Mouse (Mus musculus): Measurements from ENCODE around the gene Mpv17l2. TPM values are rescaled to one million over a fixed set of nuclear protein-coding genes. Genes with fewer than 3 reads are reported as not detected.

Mpv17l2 gene
- polyA plus RNA-seq, 1 experiment, result not detected

DNA sequence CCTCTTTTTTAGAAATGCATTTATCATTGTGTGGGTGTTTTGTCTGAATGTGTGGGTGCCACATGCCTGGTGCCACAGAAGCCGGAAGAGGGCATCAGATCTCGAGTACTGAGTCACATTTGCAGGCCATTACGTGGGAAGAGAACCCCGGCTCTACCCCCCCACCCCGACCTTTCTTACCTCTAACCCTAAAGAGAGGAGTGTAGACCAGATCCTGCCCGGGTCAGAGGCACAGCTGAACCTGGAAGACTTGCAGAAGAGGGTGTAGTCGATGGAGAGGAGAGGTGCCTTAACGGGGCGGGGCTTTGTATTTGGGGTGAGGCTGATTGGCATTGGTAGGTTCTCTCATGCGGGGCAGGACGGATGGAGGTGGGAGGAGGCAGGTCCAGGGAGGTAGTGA is 15.9 kb downstream of the Mpv17l2 start:
- WGBS, result 44% methylated on average over 11 of the region's 11 CpGs
- TF ChIP-seq POLR2A (IDR thresholded peaks at IDR 0.05; ENCODE audit: insufficient read depth, low read depth, low read length) (no peak), CTCF (IDR thresholded peaks at IDR 0.05; ENCODE audit: insufficient read depth, low read depth, low read length) (no peak)
- H3K27ac ChIP-seq (ENCODE audit: insufficient read depth, low read depth, low read length), result no peak overlapping the region

GRCm38 (mm10) chr8:70743656-70744590 is 16.8 kb downstream of the Mpv17l2 start:
- H3K4me3 ChIP-seq (ENCODE audit: insufficient read depth, low read depth, low read length), result peak overlapping the region; percentile 34
- 6% methylated on average over 48 of the region's 48 CpGs for WGBS
- no peak overlapping the region for H3K27ac ChIP-seq (ENCODE audit: insufficient read depth, low read depth, low read length)
- peaks cover 17% of the 10 kb centered on the region for H3K4me1 ChIP-seq (ENCODE audit: control insufficient read depth, insufficient read depth, low read length)
- TF ChIP-seq CTCF (IDR thresholded peaks at IDR 0.05; ENCODE audit: insufficient read depth, low read depth, low read length), result no peak
- TF ChIP-seq POLR2A (IDR thresholded peaks at IDR 0.05; ENCODE audit: insufficient read depth, low read depth, low read length), result no peak

More for the DNA sequence above, 15.9 kb downstream of the Mpv17l2 start:
- Histone ChIP-seq H3K4me3 (ENCODE audit: insufficient read depth, low read depth, low read length) (no peak overlapping the region), H3K4me1 (ENCODE audit: control insufficient read depth, insufficient read depth, low read length) (peaks cover 18% of the 10 kb centered on the region)

GRCm38 (mm10) chr8:70742981-70743655 is 17.6 kb downstream of the Mpv17l2 start:
- 14% methylated on average over 38 of the region's 38 CpGs for WGBS
- Histone ChIP-seq H3K4me1 (ENCODE audit: control insufficient read depth, insufficient read depth, low read length) (peaks cover 17% of the 10 kb centered on the region), H3K27ac (ENCODE audit: insufficient read depth, low read depth, low read length) (no peak overlapping the region), H3K4me3 (ENCODE audit: insufficient read depth, low read depth, low read length) (peak overlapping the region; percentile 34)
- no peak for TF ChIP-seq CTCF (IDR thresholded peaks at IDR 0.05; ENCODE audit: insufficient read depth, low read depth, low read length)
- no peak for TF ChIP-seq POLR2A (IDR thresholded peaks at IDR 0.05; ENCODE audit: insufficient read depth, low read depth, low read length)

GRCm38 (mm10) chr8:70742176-70742575 is 18.6 kb downstream of the Mpv17l2 start:
- WGBS, result 77% methylated on average over 11 of the region's 11 CpGs
- TF ChIP-seq POLR2A (IDR thresholded peaks at IDR 0.05; ENCODE audit: insufficient read depth, low read depth, low read length), result no peak
- TF ChIP-seq CTCF (IDR thresholded peaks at IDR 0.05; ENCODE audit: insufficient read depth, low read depth, low read length), result no peak
- no peak overlapping the region for H3K4me3 ChIP-seq (ENCODE audit: insufficient read depth, low read depth, low read length)
- H3K27ac ChIP-seq (ENCODE audit: insufficient read depth, low read depth, low read length), result no peak overlapping the region
- peaks cover 17% of the 10 kb centered on the region for H3K4me1 ChIP-seq (ENCODE audit: control insufficient read depth, insufficient read depth, low read length)

- WGBS, result 56% methylated on average over 5 of the region's 5 CpGs
- Histone ChIP-seq H3K27ac (ENCODE audit: insufficient read depth, low read depth, low read length) (no peak overlapping the region), H3K4me1 (ENCODE audit: control insufficient read depth, insufficient read depth, low read length) (peaks cover 17% of the 10 kb centered on the region), H3K4me3 (ENCODE audit: insufficient read depth, low read depth, low read length) (no peak overlapping the region)
- no peak for TF ChIP-seq POLR2A (IDR thresholded peaks at IDR 0.05; ENCODE audit: insufficient read depth, low read depth, low read length)
- TF ChIP-seq CTCF (IDR thresholded peaks at IDR 0.05; ENCODE audit: insufficient read depth, low read depth, low read length), result no peak
These were observed 19.1 kb downstream of the Mpv17l2 start for GRCm38 (mm10) chr8:70741661-70742060.

GRCm38 (mm10) chr8:70738211-70738610 is 22.5 kb downstream of the Mpv17l2 start:
- WGBS, result 74% methylated on average over 3 of the region's 3 CpGs
- Histone ChIP-seq H3K4me3 (ENCODE audit: insufficient read depth, low read depth, low read length) (no peak overlapping the region), H3K27ac (ENCODE audit: insufficient read depth, low read depth, low read length) (no peak overlapping the region), H3K4me1 (ENCODE audit: control insufficient read depth, insufficient read depth, low read length) (peaks cover 4% of the 10 kb centered on the region)
- TF ChIP-seq POLR2A (IDR thresholded peaks at IDR 0.05; ENCODE audit: insufficient read depth, low read depth, low read length) (no peak), CTCF (IDR thresholded peaks at IDR 0.05; ENCODE audit: insufficient read depth, low read depth, low read length) (no peak)

DNA sequence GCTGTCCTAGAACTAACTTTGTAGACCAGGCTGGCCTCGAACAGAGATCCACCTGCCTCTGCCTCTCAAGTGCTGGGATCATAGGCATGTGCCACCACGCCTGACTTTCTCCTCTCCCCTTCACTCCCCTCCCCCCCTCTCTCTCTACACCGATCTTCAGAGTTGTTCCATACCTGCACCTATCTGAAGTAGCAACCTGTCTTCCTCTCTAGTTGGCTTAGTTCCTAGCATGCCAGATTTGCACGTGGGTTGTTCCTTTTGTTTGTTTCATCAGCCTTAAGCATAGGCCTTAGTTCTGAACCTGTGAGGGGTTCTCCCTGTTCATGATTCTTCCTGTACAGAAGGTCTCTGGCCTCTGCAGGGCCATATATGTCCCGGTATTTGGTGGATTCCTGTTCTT is 23.0 kb downstream of the Mpv17l2 start:
- Histone ChIP-seq H3K4me3 (ENCODE audit: insufficient read depth, low read depth, low read length) (no peak overlapping the region), H3K27ac (ENCODE audit: insufficient read depth, low read depth, low read length) (no peak overlapping the region), H3K4me1 (ENCODE audit: control insufficient read depth, insufficient read depth, low read length) (no peaks in the 10 kb centered on the region)
- WGBS, result 76% methylated on average over 5 of the region's 5 CpGs
- TF ChIP-seq POLR2A (IDR thresholded peaks at IDR 0.05; ENCODE audit: insufficient read depth, low read depth, low read length) (no peak), CTCF (IDR thresholded peaks at IDR 0.05; ENCODE audit: insufficient read depth, low read depth, low read length) (no peak)

- TF ChIP-seq POLR2A (IDR thresholded peaks at IDR 0.05; ENCODE audit: insufficient read depth, low read depth, low read length) (no peak), CTCF (IDR thresholded peaks at IDR 0.05; ENCODE audit: insufficient read depth, low read depth, low read length) (no peak)
- Histone ChIP-seq H3K4me1 (ENCODE audit: control insufficient read depth, insufficient read depth, low read length) (peaks cover 8% of the 10 kb centered on the region; the same call in 1 of the 2 replicates), H3K27ac (ENCODE audit: insufficient read depth, low read depth, low read length) (no peak overlapping the region), H3K4me3 (ENCODE audit: insufficient read depth, low read depth, low read length) (no peak overlapping the region)
- WGBS, result 89% methylated on average over 4 of the region's 4 CpGs
These were observed 29.8 kb downstream of the Mpv17l2 start for GRCm38 (mm10) chr8:70730956-70731355.
